Mouse (Mus musculus) forebrain, postnatal 0 days (tissue): ENCODE data around the gene Ppara. TPM values are rescaled to one million over a fixed set of nuclear protein-coding genes. Genes with fewer than 3 reads are reported as not detected.

Experiments used
- ATAC-seq: fragments of 200-750 bp; cut with Nextera tagmentation; 2 replicates; pipeline ENCODE4 v1.8.0; 2017; ENCODE audit warnings: mild to moderate bottlenecking, moderate library complexity
- DNase-seq: peaks from one replicate; pipeline ENCODE4 v3.0.0-alpha.2; 2015
- H3K27ac ChIP-seq: fragments of 300-500 bp; sonication (generic); 2 replicates; pipeline ENCODE4 v1.5.1; 2014; ENCODE audit warnings: low read depth, mild to moderate bottlenecking, antibody characterized with exemption, low read length, moderate library complexity, mixed read lengths
- H3K27me3 ChIP-seq: fragments of 300-500 bp; sonication (generic); 2 replicates; pipeline ENCODE4 v1.6.1; 2014; ENCODE audit warnings: mild to moderate bottlenecking, low read length, mixed read lengths; ENCODE audit not compliant: insufficient read depth
- H3K36me3 ChIP-seq: fragments of 300-500 bp; sonication (generic); 2 replicates; pipeline ENCODE4 v1.6.1; 2014; ENCODE audit warnings: mild to moderate bottlenecking, moderate library complexity; ENCODE audit not compliant: insufficient read depth
- H3K4me1 ChIP-seq: fragments of 300-500 bp; sonication (generic); 2 replicates; pipeline ENCODE4 v1.6.1; 2014; ENCODE audit warnings: antibody characterized with exemption; ENCODE audit not compliant: insufficient read depth
- H3K4me2 ChIP-seq: fragments of 300-500 bp; sonication (generic); 2 replicates; pipeline ENCODE4 v1.6.1; 2014; ENCODE audit warnings: low read depth, mild to moderate bottlenecking, moderate library complexity
- H3K4me3 ChIP-seq: fragments of 300-500 bp; sonication (generic); 2 replicates; pipeline ENCODE4 v1.5.1; 2014; ENCODE audit warnings: low read depth, low read length, mixed read lengths
- H3K9ac ChIP-seq: fragments of 300-500 bp; sonication (generic); 2 replicates; pipeline ENCODE4 v1.6.1; 2014; ENCODE audit warnings: mild to moderate bottlenecking
- H3K9me3 ChIP-seq: fragments of 300-500 bp; sonication (generic); 2 replicates; pipeline ENCODE4 v1.6.1; 2016; ENCODE audit warnings: low read length
- CTCF ChIP-seq: sonication (generic); IDR thresholded peaks from 2 replicates; pipeline ENCODE4 v1.5.1; 2016; ENCODE audit warnings: antibody characterized with exemption, control low read depth, low read depth
- WGBS: fragments of 180-500 bp; shearing (Covaris S2); extraction: QIAGEN DNeasy Blood & Tissue Kit; methylation state at CpG from one replicate; pipeline ENCODE4 v1.1.7; 2014; 5-methylcytosine and 5-hydroxymethylcytosine counted together
- polyA plus RNA-seq: library from polyadenylated mRNA; unstranded; fragments of >200 nt; fragmentation: Nextera tagmentation; extraction: Ambion mirVana; gene quantifications from 2 replicates; pipeline ENCODE4 v1.2.1, GENCODE M21; 2015
- total RNA-seq: library from RNA; depleted of rRNA; stranded (reverse); fragments of >200 nt; gene quantifications from 2 replicates; pipeline ENCODE4 v1.2.3, GENCODE M21; 2014

Ppara gene
- total and polyA plus RNA-seq, 2 experiments from 2014 or later: 1.7 to 2.0 TPM

GRCm38 (mm10) chr15:85693115-85693514, 41.7 kb upstream of the Ppara start:
- 83% methylated on average over 3 of the region's 3 CpGs for WGBS
- no peak for TF ChIP-seq CTCF
- no peak for DNase-seq
- no peak overlapping the region for H3K27ac ChIP-seq
- no peak for ATAC-seq
- H3K4me2 ChIP-seq: no peak overlapping the region
- no peaks in the 10 kb centered on the region for H3K27me3 ChIP-seq
- H3K4me1 ChIP-seq: no peaks in the 10 kb centered on the region
- no peaks in the 10 kb centered on the region for H3K9me3 ChIP-seq
- H3K4me3 ChIP-seq: no peak overlapping the region
- peaks cover 81% of the 10 kb centered on the region for H3K36me3 ChIP-seq
- H3K9ac ChIP-seq: no peak overlapping the region

DNA sequence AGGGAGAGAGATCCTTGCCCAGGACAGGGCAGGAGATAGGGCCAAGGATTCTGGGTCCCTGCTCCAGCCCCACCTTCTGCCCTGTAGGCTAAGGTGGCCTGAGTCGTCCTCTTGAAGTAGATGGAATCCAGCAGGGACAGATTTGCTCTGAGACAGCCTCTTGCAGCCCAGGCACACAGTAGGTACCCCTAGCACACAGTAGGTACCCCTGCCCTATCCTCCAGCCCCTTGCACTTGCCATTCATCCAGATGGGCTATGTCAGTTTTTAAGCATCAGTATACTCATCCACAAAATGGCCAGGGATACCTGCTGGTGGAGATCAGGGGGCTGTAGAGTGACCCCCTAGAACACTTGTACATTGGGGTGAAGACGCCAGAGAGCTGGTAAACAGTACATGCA, 41.0 kb upstream of the Ppara start:
- WGBS: 75% methylated on average over 2 of the region's 2 CpGs

GRCm38 (mm10) chr15:85694379-85694778, 40.4 kb upstream of the Ppara start:
- no peak overlapping the region for H3K4me3 ChIP-seq
- no peak for ATAC-seq

More for the DNA sequence above, 41.0 kb upstream of the Ppara start:
- Histone ChIP-seq H3K36me3 (peaks cover 81% of the 10 kb centered on the region), H3K9ac (no peak overlapping the region), H3K4me2 (no peak overlapping the region), H3K27ac (no peak overlapping the region), H3K4me3 (no peak overlapping the region), H3K27me3 (no peaks in the 10 kb centered on the region), H3K9me3 (no peaks in the 10 kb centered on the region), H3K4me1 (no peaks in the 10 kb centered on the region)
- ATAC-seq (no peak), DNase-seq (no peak)
- no peak for TF ChIP-seq CTCF

DNA sequence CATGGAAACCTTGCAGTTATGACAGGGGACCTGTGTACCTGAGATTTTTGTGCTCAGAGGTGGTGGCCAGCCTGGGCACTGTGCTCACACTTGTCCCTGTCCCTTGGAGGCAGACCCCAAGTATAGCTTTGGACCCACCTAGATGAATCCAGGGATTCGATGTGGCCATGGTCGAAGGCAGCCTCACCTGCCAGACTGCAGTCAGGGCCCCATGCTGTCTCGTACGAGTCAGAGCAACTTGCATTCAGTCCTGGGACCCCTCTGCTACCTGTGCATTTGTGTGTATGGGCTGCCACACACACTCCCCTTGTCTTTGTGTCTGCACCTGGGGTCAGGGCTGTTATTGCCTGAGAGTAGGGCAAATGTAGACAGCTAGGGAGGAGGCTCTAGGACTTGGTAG, 39.5 kb upstream of the Ppara start:
- Histone ChIP-seq H3K4me1 (no peaks in the 10 kb centered on the region), H3K27ac (no peak overlapping the region), H3K9ac (no peak overlapping the region), H3K4me2 (no peak overlapping the region), H3K4me3 (no peak overlapping the region), H3K36me3 (peaks cover 81% of the 10 kb centered on the region), H3K27me3 (no peaks in the 10 kb centered on the region), H3K9me3 (no peaks in the 10 kb centered on the region)
- no peak for ATAC-seq
- DNase-seq: no peak
- no peak for TF ChIP-seq CTCF
- whole genome bisulfite sequencing: 92% methylated on average over 4 of the region's 4 CpGs

More at GRCm38 (mm10) chr15:85694379-85694778, 40.4 kb upstream of the Ppara start:
- Histone ChIP-seq H3K27ac (no peak overlapping the region), H3K4me2 (no peak overlapping the region), H3K36me3 (peaks cover 81% of the 10 kb centered on the region), H3K9me3 (no peaks in the 10 kb centered on the region), H3K9ac (no peak overlapping the region), H3K4me1 (no peaks in the 10 kb centered on the region), H3K27me3 (no peaks in the 10 kb centered on the region)
- no peak for TF ChIP-seq CTCF
- DNase-seq: no peak
- 68% methylated on average over 1 of the region's 1 CpGs for WGBS

GRCm38 (mm10) chr15:85698345-85699034, 36.3 kb upstream of the Ppara start:
- WGBS: 85% methylated on average over 14 of the region's 14 CpGs
- no peaks in the 10 kb centered on the region for H3K27me3 ChIP-seq
- TF ChIP-seq CTCF: no peak

GRCm38 (mm10) chr15:85699452-85699851, 35.3 kb upstream of the Ppara start:
- Histone ChIP-seq H3K27me3 (no peaks in the 10 kb centered on the region), H3K9ac (no peak overlapping the region; the same call in 1 of the 2 replicates), H3K4me1 (no peaks in the 10 kb centered on the region), H3K9me3 (no peaks in the 10 kb centered on the region), H3K36me3 (peaks cover 89% of the 10 kb centered on the region), H3K27ac (peak overlapping the region; percentile 64; the same call in 1 of the 2 replicates), H3K4me3 (no peak overlapping the region), H3K4me2 (no peak overlapping the region)
- ATAC-seq (no peak), DNase-seq (no peak)
- 82% methylated on average over 5 of the region's 5 CpGs for WGBS
- TF ChIP-seq CTCF: no peak

More at GRCm38 (mm10) chr15:85698345-85699034, 36.3 kb upstream of the Ppara start:
- H3K4me1 ChIP-seq: no peaks in the 10 kb centered on the region
- H3K4me2 ChIP-seq: no peak overlapping the region
- H3K27ac ChIP-seq: no peak overlapping the region
- peaks cover 92% of the 10 kb centered on the region for H3K36me3 ChIP-seq
- H3K9ac ChIP-seq: no peak overlapping the region
- no peaks in the 10 kb centered on the region for H3K9me3 ChIP-seq
- ATAC-seq: no peak
- H3K4me3 ChIP-seq: no peak overlapping the region
- DNase-seq: peak; percentile 13

- no peaks in the 10 kb centered on the region for H3K9me3 ChIP-seq
- H3K4me1 ChIP-seq: no peaks in the 10 kb centered on the region
- peak overlapping the region; percentile 64 for H3K27ac ChIP-seq
- peaks cover 89% of the 10 kb centered on the region for H3K36me3 ChIP-seq
- ATAC-seq (peak; percentile 57), DNase-seq (peak; percentile 59)
- no peak overlapping the region for H3K4me2 ChIP-seq
- 79% methylated on average over 13 of the region's 13 CpGs for WGBS
- H3K27me3 ChIP-seq: no peaks in the 10 kb centered on the region
- H3K9ac ChIP-seq: no peak overlapping the region; the same call in 1 of the 2 replicates
- no peak overlapping the region for H3K4me3 ChIP-seq
- TF ChIP-seq CTCF: no peak
Measured at GRCm38 (mm10) chr15:85699862-85700501, 34.8 kb upstream of the Ppara start.
